Mouse (Mus musculus) adrenal gland, postnatal 14 days (tissue): ENCODE results near the gene Cdk2. TPM values are rescaled to one million over a fixed set of nuclear protein-coding genes. Genes with fewer than 3 reads are reported as not detected.

Experiments
- DNase-seq: peaks from one replicate; pipeline ENCODE4 v3.0.0; 2021; ENCODE audit warnings: mixed read lengths
- total RNA-seq: library from RNA; stranded (reverse); gene quantifications from 2 replicates; pipeline ENCODE4 v1.2.3, GENCODE M21; 2021

Cdk2 gene
- total RNA-seq, 1 experiment from 2014 or later = 30.7 TPM

DNA sequence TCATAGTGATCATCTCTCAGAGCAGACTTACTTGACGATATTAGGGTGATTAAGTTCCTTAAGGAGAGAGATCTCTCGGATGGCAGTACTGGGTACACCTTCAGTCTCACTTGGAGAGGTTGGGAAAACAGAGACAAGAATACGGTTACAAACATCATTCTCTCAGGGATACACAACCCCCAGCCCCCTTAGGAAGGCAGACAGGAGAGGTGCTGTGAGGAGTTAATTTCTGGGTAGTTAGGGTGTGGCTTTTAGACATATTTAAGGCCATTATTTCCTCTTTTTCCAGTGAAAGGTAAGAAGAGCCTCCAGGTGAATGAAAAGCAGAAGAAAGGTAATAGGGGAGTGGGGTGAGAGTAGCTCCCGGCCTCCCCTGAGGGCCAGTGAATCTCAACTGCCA lies 936 bp downstream of the Cdk2 start, which contains the start of gene Pmel:
Pmel (plus strand) TSS at position 301 of the 400 bp plus-strand sequence.
- no peak for DNase-seq

GRCm38 (mm10) chr10:128702328-128703007 lies 2.4 kb downstream of the Cdk2 start:
- DNase-seq = peak; percentile 45

DNA sequence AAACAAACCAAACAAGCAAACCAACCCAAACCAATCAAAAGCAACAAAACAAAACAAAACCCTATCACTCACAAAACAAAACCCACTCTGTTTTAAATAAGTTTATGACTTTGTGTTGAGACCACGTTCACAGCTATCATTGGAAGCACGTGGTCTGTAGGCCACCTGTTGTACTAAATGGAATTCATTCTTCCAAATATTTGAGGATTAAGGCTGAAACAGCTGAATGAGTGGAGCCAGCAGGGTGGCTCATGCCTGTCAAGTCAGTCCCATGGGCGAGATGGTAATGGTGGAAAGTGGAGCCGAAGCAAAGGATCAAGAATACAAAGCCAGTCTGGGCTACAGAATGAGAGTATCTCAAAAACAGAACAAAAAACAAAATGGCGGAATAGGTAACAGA lies 4.1 kb downstream of the Cdk2 start:
- no peak for DNase-seq

GRCm38 (mm10) chr10:128699611-128700010 lies 5.2 kb downstream of the Cdk2 start:
- DNase-seq = no peak

- no peak for DNase-seq
Measured at GRCm38 (mm10) chr10:128699006-128699405, 5.8 kb downstream of the Cdk2 start.

DNA sequence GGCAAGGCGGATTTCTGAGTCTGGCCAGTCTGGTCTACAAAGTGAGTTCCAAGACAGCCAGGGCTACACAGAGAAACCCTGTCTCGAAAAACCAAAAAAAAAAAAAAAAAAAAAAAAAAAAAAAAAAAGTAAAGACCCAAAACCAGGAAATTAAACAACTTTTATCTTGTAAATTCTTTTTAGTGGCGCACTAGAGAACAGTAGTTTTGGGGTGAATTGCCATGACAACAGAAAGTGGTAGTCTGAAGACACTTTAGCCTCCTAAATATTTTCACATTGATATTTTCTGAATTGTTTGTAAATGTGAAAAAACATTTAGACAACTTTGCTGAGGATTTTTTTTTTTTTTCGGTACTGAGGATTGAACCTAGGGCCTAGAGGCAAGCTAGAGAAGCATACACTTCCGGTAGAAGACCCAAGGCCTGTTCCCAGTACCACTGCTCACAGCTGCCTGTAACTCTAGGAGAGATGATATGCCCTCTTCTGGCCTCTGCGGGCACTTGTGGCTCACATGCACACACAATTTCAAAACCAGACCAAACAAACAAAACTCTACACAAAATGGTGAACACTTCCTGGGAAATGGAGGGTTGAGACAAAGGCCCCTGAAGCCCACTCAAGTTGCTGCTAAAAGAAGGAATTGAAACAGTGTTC lies 7.6 kb downstream of the Cdk2 start:
- DNase-seq = no peak

DNA sequence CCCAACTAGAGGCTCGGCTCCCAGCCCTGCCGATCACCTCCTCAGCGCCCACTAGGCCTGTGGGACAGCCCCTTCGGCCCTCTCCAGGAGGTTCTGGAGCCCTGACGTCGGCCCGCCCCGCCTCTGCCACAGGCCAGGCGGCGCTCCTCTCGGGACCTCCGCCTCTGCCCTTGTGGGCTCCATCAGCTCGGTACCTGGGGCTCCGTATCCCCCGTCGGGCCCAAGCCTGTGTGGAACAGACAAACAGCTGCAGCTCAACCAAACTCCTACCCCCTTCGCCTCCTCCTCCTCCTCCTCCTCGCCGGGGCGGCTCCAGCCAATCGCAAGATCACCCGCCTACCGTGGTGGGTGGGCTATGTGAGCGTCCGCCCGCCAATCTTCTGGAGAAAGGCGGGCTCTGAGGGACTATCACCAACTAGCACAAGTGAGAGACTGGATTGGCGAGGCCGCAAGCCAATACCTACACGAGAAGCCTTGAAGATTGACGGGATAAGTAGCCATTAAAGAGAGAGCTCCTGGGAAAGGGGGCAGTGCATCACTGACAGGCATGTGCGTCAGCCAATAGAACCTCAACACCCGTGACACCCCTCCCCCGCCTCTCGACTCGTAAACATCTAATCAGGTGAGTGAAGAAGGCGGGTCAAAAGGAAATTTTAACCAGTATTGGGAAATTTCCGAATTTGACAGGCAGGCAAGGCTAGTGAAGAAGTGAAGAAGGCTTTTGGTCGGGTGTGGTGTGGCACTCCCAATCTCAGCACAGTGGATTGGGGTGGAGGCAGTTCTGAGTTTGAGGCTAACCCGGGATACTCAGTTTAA lies 8.6 kb downstream of the Cdk2 start, which contains the start of gene Rab5b:
Rab5b (minus strand) TSS at position 273 of the 816 bp plus-strand sequence.
- peak; percentile 98 for DNase-seq

DNA sequence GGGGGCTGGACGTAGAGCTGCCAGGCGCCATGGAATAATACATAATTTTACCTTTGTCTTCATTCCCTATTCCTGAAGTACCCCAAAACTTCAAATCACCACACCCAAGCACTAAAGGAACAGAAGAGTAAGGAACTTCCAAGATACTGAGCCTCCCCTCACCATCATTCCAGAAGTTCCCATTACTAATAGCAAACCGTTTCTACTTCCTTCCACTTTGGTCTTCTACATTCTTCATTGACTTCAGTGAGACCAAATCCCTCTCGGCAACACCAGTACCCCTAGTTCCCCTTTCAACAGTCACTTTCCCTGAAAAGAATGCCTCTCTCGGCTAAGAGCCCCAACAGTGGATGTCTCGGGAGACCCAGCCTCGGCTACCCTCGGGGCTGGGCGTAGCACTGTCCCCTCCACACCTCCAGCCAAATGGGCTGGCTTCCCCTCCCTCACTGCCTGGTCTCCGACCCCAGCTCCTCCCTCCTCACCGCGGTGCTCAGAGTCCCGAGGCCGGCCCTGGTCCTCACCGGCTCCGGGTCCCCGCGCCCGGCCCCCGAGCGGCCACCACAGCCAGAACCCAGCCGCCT lies 9.3 kb downstream of the Cdk2 start:
- no peak for DNase-seq

- peak; percentile 38 for DNase-seq
Measured at GRCm38 (mm10) chr10:128674469-128675008, 30.3 kb downstream of the Cdk2 start.

DNA sequence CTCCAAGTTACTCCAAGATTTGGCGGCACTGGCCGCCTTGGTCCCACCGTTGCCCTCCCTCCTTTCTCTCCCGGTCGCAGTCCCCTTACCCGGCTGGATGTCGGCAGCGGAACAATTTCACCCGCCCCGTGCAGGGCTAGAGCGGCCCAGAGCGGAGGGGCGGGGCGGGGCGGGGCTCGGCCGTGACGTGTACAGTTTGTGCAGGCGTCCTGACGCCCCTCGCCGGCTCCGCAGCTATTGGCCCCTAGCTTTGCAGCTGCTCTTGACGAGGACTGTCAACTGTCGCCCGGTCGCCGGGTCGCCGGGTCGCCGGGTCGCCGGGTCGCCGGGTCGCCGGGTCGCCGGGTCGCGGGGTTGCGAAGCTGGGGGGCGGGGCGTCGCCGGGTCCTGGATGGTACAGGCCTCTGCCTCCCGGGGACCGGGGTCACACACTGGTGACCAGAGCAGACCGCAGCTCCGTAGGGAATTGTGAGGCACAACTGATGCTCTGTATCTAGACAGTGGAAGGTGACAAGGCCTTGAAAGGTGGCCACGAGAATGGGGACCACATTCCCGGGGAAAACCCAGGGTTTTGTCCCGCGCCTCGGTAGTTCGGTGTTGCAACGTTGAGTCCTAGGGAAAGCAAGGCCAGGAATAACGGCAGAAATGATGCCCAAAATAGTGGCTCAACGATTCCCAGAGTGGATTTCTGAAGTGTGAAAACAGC lies 30.9 kb downstream of the Cdk2 start, which contains the start of gene Suox:
Suox (minus strand) TSS at position 311 of the 706 bp plus-strand sequence.
- DNase-seq = peak; percentile 86

DNA sequence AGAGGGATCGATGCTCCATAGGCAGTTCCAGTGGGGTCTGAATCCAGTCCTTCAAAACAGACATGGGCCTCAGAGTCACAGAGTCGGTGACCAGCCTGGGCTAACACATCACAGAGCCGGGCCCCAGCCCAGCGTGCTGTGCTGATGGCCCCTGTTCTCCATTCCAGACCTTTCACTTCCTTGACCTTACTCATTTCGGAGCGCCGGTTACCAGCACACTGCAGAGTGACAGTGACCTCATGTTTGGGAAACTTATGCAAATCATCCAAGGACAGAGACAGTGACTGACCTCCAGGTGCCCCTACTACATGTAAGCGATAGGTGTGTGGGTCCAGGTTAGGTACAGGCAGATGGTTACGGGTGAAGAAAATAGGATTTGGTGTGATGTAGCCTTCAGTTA lies 33.7 kb downstream of the Cdk2 start:
- DNase-seq = no peak

DNA sequence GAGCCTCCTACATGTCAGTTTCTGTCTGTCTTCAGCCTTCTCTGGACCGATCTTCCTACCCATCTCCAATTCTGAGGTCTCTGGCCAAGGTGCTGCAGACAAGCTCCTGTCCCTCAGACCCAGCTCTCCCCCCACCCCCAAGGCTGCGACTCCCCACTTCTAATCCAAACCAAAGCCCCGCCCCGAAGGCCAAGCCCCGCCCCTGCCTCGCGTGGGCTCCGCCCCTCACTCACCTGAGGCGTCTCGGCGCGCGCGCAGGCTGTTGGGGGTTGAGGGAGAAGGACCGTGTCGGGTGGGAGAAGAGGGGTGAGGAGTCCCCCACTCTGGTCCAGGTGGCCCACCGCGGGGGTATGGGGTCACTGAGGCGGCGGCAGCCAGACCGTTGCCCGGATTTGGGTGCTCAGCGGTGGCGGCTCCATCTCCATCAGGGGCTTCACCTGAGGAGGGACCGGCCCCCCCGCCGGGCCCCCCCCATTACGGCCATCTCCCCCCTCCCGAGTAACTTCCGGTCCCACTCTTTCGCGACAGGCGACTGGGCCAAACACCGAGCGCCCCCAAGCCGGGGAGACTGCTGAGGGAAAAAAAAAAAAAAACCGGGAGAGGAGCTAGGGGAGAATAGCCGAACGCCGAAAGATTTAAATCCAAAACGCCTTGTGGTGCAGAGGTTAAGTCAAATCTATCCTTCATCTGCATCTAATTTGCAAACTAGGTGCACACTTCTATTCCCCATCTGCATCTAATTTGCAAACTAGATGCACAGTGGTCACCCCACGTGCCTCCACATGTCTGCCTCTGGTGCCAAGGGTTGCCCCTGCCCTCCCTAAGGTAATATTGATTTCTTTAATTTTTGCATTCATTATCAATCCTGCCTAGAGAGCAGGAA lies 35.8 kb downstream of the Cdk2 start:
- peak; percentile 77 for DNase-seq

DNA sequence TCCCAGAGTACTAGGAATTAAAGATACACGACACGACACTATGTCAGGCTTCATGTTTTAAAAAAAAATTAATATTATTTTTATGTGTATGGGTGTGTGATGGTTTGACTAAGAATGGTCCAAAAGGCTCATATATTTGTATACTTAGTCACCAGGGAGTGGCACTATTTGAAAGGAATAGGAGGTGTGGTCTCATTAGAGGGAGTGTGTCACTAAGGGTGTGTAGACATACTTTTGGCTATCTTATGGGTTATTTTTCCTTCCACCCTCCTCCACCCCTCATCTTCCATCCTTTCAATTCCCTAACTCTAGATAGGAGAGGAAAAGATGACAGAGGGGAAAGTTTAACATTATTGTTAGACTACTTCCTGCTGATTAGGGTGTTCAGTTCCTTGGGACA lies 39.0 kb downstream of the Cdk2 start:
- no peak for DNase-seq

DNA sequence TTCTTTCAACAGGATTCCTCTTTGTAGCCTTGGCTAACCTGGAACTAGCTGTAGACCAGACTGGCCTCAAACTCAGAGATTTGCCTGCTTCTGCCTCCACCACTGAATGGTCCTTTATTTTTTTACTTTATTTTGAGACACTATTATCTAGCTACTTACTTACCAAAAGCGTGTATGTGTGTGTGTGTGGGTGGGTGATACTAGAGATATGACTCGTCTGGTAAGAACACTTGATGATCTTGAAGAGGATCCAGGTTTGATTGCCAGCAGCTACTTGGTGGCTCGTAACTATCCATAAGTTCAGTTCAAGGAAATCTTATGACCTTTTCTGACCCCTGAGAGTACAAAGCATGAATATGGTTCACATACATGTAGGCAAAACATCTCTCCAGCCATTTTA lies 39.5 kb downstream of the Cdk2 start:
- no peak for DNase-seq

- DNase-seq = no peak
Measured at GRCm38 (mm10) chr10:128664808-128665207, 40.0 kb downstream of the Cdk2 start.

GRCm38 (mm10) chr10:128663441-128664220 lies 41.2 kb downstream of the Cdk2 start:
- no peak for DNase-seq

- no peak for DNase-seq
Measured at GRCm38 (mm10) chr10:128662465-128662864, 42.4 kb downstream of the Cdk2 start.

GRCm38 (mm10) chr10:128659490-128659889 lies 45.3 kb downstream of the Cdk2 start:
- DNase-seq = no peak

- DNase-seq = no peak
Measured at GRCm38 (mm10) chr10:128657844-128658243, 47.0 kb downstream of the Cdk2 start.

DNA sequence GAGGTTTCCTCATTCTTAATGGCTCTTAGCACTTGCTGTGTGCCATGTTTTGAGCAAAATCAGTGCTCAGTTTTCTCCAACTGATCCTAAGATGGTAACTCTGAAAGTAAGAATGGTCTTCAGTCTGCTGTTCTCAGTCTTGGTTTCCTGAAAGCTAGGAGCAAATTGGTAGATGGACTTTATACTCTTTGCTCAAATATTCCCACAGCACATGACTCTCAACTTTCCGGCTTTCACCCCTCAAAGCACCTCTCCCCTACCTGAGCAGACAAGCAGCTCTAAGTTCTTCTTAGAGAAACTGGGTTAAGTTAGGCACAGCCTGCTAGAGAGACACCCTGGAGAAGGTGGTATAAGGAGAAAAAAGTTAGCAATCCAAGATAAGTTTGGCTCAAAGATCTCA lies 48.1 kb downstream of the Cdk2 start:
- no peak for DNase-seq
